Mouse (Mus musculus): ENCODE data around the gene Tacstd2. TPM values are rescaled to one million over a fixed set of nuclear protein-coding genes. Genes with fewer than 3 reads are reported as not detected.
A peak's percentile ranks its signal among the peaks of the same experiment; 100 is the strongest.
"Not testable (repeated sequence)": the region's sequence is repeated elsewhere in the genome, so short reads cannot be mapped to it uniquely, and the experiment has no call there.

Gene Tacstd2
- not detected for total RNA-seq (2021)
- long read RNA-seq, experiment 1 = 0 reads
- long read RNA-seq, experiment 2 = 0 reads

GRCm38 (mm10) chr6:67535777-67536054 lies at the start of gene Tacstd2:
Tacstd2 (minus strand) TSS chr6:67535796.
- no peak for DNase-seq

- DNase-seq = no peak
These were observed 30.7 kb upstream of the Tacstd2 start for GRCm38 (mm10) chr6:67566270-67566669.

- no peak for DNase-seq
These were observed 19.8 kb upstream of the Tacstd2 start for GRCm38 (mm10) chr6:67555376-67555775.

- DNase-seq = peak in 1 of 2 experiments; percentile 42
These were observed 14.0 kb upstream of the Tacstd2 start for GRCm38 (mm10) chr6:67549550-67549949.

- DNase-seq = no peak
These were observed 405 bp downstream of the Tacstd2 start for GRCm38 (mm10) chr6:67535005-67535776.

DNA sequence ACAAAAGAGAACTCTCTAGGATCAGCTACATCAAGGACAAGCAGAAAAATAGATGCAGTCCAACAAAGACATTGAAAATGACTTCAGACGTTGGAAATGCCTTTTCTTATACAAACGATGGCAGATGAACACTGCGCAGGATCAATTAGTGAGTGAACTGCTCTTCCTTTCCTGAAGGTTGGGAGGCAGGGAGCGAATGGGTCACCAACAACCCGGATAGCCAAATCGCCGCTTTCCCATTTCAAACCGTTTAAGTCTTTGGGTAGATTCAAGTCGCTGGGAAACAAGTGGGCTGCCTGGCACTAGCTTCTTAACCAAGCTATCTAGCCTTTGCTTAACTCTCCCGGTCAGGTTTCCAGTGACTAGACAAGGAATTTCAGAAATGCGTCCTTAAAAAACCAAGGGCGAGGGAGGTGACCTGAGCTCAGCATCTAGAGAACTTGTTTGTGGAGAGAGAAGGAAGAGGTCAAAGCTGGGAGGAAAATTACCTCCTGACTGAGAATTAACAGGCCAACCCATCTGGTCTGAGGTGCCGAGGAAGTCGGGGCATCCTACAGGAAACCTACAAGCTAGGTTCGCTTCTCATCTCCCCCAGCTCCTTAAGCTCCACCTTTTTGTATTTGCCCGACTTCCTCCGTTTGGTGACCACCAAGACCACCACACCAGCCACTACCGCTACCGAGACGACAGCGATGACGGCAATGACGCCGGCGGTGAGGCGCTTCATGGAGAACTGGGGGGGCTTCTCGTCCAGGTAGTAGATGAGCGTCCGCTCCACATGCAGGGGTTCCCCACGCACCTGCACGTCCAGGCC lies 1.2 kb downstream of the Tacstd2 start:
- DNase-seq = no peak

DNA sequence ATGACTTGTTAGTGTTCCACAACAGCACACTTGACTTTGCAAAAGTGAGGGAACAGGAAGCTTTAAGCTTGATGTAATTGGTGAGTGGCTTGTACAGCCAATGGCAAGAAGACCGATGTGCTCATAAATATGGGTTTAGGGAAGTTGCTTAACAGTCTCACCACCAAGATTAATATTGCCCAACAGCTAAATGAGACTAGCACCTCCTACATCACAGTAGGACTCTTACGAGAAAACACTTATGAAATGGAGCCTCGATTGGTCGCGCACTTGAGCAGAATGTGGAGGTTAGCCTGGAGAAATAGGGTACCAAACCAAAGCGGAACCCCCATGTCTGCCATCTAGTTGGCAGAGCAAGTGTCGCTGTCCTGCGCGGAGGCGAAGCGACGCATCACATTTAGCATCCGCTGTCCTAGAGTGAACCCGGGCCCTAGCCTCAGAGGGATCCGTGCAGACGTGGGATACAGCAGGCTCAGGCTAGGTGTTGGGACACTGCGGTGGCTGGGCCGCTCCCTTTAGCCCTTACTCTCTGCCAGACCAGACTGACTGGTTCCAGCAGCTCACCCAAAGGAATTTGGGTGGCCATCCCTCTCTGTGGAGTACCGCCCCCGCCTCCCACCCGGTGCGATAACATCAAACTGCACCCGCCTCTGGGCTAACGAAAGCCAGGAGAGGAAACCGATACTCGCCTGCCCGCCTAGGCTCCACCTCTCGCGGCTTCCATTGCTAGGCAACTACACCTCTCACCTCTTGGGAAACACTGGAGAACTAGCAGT lies 2.7 kb downstream of the Tacstd2 start:
- no peak for DNase-seq

DNA sequence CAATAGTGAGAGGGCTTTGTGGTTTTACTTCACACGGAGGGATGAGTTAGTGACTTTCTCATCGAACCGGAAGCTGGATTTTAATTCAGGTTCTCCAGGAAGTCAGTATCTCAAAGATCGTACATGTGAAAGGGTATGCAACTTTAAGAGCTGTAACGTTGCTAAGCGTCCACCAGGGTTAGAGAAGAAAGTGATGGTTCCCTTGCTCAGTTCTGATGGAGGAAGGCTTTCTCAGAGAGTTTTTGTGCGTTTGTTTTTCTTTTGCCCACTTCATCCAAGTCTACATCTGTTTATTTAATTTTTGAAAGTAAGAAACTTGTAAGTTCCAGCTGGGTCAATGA lies 3.8 kb downstream of the Tacstd2 start:
- no peak for DNase-seq

GRCm38 (mm10) chr6:67530992-67531821 lies 4.4 kb downstream of the Tacstd2 start:
- peak; percentile 24 to 27 for DNase-seq

DNA sequence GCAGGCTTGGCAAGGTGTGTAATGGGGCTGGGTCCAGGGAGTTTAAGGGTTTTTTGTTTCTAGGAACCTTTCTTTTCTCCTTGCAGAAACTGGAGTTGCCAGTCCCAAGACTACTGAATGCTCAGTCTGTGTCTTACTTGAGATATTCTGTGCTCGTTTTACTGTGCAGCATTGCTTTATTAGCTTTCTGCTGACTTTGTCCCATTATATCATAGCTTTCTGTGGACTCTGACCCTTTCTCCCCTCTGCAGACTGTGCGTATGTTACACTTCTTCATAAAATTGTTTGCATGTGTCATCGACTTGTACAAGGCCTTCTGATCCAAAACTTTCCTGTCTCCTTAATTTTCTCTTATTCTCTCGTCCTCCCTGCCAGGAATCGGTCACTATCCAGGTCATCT lies 9.2 kb downstream of the Tacstd2 start:
- DNase-seq = no peak

- DNase-seq = peak; percentile 46 to 53
These were observed 24.8 kb downstream of the Tacstd2 start for GRCm38 (mm10) chr6:67510752-67511151.

- DNase-seq = not testable (repeated sequence)
These were observed 33.7 kb downstream of the Tacstd2 start for GRCm38 (mm10) chr6:67501938-67502337.

- peak; percentile 26 to 35 for DNase-seq
These were observed 43.8 kb downstream of the Tacstd2 start, which contains the start of gene Il23r for GRCm38 (mm10) chr6:67491755-67492154. Il23r (minus strand) TSS chr6:67491855.

Other genes with a start within 250 kb of the Tacstd2 start
- under 1 TPM; 0.10 to 0.20 TPM for gene Il12rb2, start 159.6 kb downstream of the Tacstd2 start, total RNA-seq (2021)
- gene Il23r, start 43.9 kb downstream of the Tacstd2 start, total RNA-seq (2021) = 1 to 10 TPM; 5.6 to 7.4 TPM